Mouse (Mus musculus): ENCODE data around the gene Sik3. TPM values are rescaled to one million over a fixed set of nuclear protein-coding genes. Genes with fewer than 3 reads are reported as not detected.

Sik3 gene
- total RNA-seq, 2 experiments from 2014 or later = 38.0 to 41.1 TPM

- H3K4me3 ChIP-seq = peak overlapping the region; percentile 35; the same call in 1 of the 2 replicates
- intact Hi-C loops (cut with DNase I) = no loop called here
- peak; percentile 56 for DNase-seq
- peak overlapping the region; percentile 84 for H3K27ac ChIP-seq
- no peak for TF ChIP-seq CTCF (IDR thresholded peaks at IDR 0.05)
Measured at GRCm38 (mm10) chr9:46196699-46197169, 184.1 kb downstream of the Sik3 start.

GRCm38 (mm10) chr9:46198461-46198860, 185.8 kb downstream of the Sik3 start:
- 0 out of 2 replicates have a peak overlapping the region, but pooled peaks have one; percentile 2 for H3K27ac ChIP-seq
- intact Hi-C loops (cut with DNase I) = no loop called here
- TF ChIP-seq CTCF (IDR thresholded peaks at IDR 0.05) = no peak
- no peak for DNase-seq
- H3K4me3 ChIP-seq = no peak overlapping the region

GRCm38 (mm10) chr9:46198936-46199335, 186.3 kb downstream of the Sik3 start:
- Histone ChIP-seq H3K4me3 (no peak overlapping the region), H3K27ac (no peak overlapping the region)
- TF ChIP-seq CTCF (IDR thresholded peaks at IDR 0.05) = no peak
- intact Hi-C loops (cut with DNase I) = no loop called here
- no peak for DNase-seq

- intact Hi-C loops (cut with DNase I) = no loop called here
- no peak for DNase-seq
- Histone ChIP-seq H3K27ac (no peak overlapping the region), H3K4me3 (no peak overlapping the region)
- TF ChIP-seq CTCF (IDR thresholded peaks at IDR 0.05) = no peak
Measured at GRCm38 (mm10) chr9:46199609-46200008, 187.0 kb downstream of the Sik3 start.

- TF ChIP-seq CTCF (IDR thresholded peaks at IDR 0.05) = no peak
- Histone ChIP-seq H3K4me3 (no peak overlapping the region), H3K27ac (no peak overlapping the region)
- no peak for DNase-seq
- intact Hi-C loops (cut with DNase I) = no loop called here
Measured at GRCm38 (mm10) chr9:46206834-46207500, 194.3 kb downstream of the Sik3 start.

GRCm38 (mm10) chr9:46207501-46207869, 194.9 kb downstream of the Sik3 start:
- no peak overlapping the region for H3K27ac ChIP-seq
- DNase-seq = no peak
- TF ChIP-seq CTCF (IDR thresholded peaks at IDR 0.05) = no peak
- no peak overlapping the region for H3K4me3 ChIP-seq
- intact Hi-C loops (cut with DNase I) = no loop called here

GRCm38 (mm10) chr9:46208401-46208974, 195.9 kb downstream of the Sik3 start:
- no peak for DNase-seq
- Histone ChIP-seq H3K27ac (no peak overlapping the region), H3K4me3 (no peak overlapping the region)
- intact Hi-C loops (cut with DNase I) = no loop called here
- TF ChIP-seq CTCF (IDR thresholded peaks at IDR 0.05) = no peak

GRCm38 (mm10) chr9:46210473-46210872, 197.9 kb downstream of the Sik3 start:
- DNase-seq = no peak
- no peak for TF ChIP-seq CTCF (IDR thresholded peaks at IDR 0.05)
- intact Hi-C loops (cut with DNase I) = no loop called here

GRCm38 (mm10) chr9:46214276-46214675, 201.7 kb downstream of the Sik3 start:
- no peak for TF ChIP-seq CTCF (IDR thresholded peaks at IDR 0.05)
- no peak overlapping the region for H3K4me3 ChIP-seq
- intact Hi-C loops (cut with DNase I) = no loop called here

More at GRCm38 (mm10) chr9:46210473-46210872, 197.9 kb downstream of the Sik3 start:
- no peak overlapping the region for H3K4me3 ChIP-seq
- H3K27ac ChIP-seq = no peak overlapping the region

GRCm38 (mm10) chr9:46214946-46215337, 202.3 kb downstream of the Sik3 start:
- peak overlapping the region; percentile 51 for H3K27ac ChIP-seq
- no peak overlapping the region for H3K4me3 ChIP-seq
- DNase-seq = no peak
- TF ChIP-seq CTCF (IDR thresholded peaks at IDR 0.05) = no peak
- intact Hi-C loops (cut with DNase I) = no loop called here

More at GRCm38 (mm10) chr9:46214276-46214675, 201.7 kb downstream of the Sik3 start:
- H3K27ac ChIP-seq = no peak overlapping the region
- DNase-seq = no peak

GRCm38 (mm10) chr9:46215338-46216322, 203.0 kb downstream of the Sik3 start:
- TF ChIP-seq CTCF (IDR thresholded peaks at IDR 0.05) = no peak
- intact Hi-C loops (cut with DNase I) = no loop called here
- H3K4me3 ChIP-seq = no peak overlapping the region
- peak overlapping the region; percentile 51 for H3K27ac ChIP-seq
- DNase-seq = peak; percentile 46

- intact Hi-C loops (cut with DNase I) = no loop called here
- DNase-seq = no peak
- no peak overlapping the region for H3K4me3 ChIP-seq
- H3K27ac ChIP-seq = no peak overlapping the region
- TF ChIP-seq CTCF (IDR thresholded peaks at IDR 0.05) = no peak
Measured at GRCm38 (mm10) chr9:46216744-46217470, 204.3 kb downstream of the Sik3 start.
